Mouse (Mus musculus): Measurements from ENCODE around the gene Syce1. TPM values are rescaled to one million over a fixed set of nuclear protein-coding genes. Genes with fewer than 3 reads are reported as not detected.

Syce1 gene
- polyA plus RNA-seq, 1 experiment from 2014 or later = 0.06 TPM

Other genes starting within 250 kb of the Syce1 start
- not detected in 2 replicates for gene Olfr538, start 220.0 kb downstream of the Syce1 start, polyA plus RNA-seq (2015; fragmentation: Nextera tagmentation; extraction: Ambion mirVana)
- gene Olfr46, start 186.6 kb downstream of the Syce1 start, polyA plus RNA-seq (2015; fragmentation: Nextera tagmentation; extraction: Ambion mirVana) = not detected in 2 replicates
- gene Olfr61, start 158.9 kb downstream of the Syce1 start, polyA plus RNA-seq (2015; fragmentation: Nextera tagmentation; extraction: Ambion mirVana) = not detected in 2 replicates
- gene Olfr53, start 141.4 kb downstream of the Syce1 start, polyA plus RNA-seq (2015; fragmentation: Nextera tagmentation; extraction: Ambion mirVana) = not detected in 2 replicates
- gene Olfr539, start 127.9 kb downstream of the Syce1 start, polyA plus RNA-seq (2015; fragmentation: Nextera tagmentation; extraction: Ambion mirVana) = not detected in 2 replicates
- not detected in 2 replicates for gene Olfr45, start 105.9 kb downstream of the Syce1 start, polyA plus RNA-seq (2015; fragmentation: Nextera tagmentation; extraction: Ambion mirVana)
- gene Olfr541, start 90.6 kb downstream of the Syce1 start, polyA plus RNA-seq (2015; fragmentation: Nextera tagmentation; extraction: Ambion mirVana) = not detected in 2 replicates
- 0.46 and 0.75 TPM in 2 replicates for gene Cyp2e1, start 24.1 kb downstream of the Syce1 start, polyA plus RNA-seq (2015; fragmentation: Nextera tagmentation; extraction: Ambion mirVana)
- 0.18 and 0.20 TPM in 2 replicates for gene Zfp941, start 34.3 kb upstream of the Syce1 start, polyA plus RNA-seq (2015; fragmentation: Nextera tagmentation; extraction: Ambion mirVana)
- gene Urah, start 47.2 kb upstream of the Syce1 start, polyA plus RNA-seq (2015; fragmentation: Nextera tagmentation; extraction: Ambion mirVana) = 24.7 and 26.8 TPM in 2 replicates
- gene Scgb1c1, start 57.7 kb upstream of the Syce1 start, polyA plus RNA-seq (2015; fragmentation: Nextera tagmentation; extraction: Ambion mirVana) = not detected in 2 replicates
- gene Odf3, start 60.0 kb upstream of the Syce1 start, polyA plus RNA-seq (2015; fragmentation: Nextera tagmentation; extraction: Ambion mirVana) = not detected in 2 replicates
- not detected in 2 replicates for gene Gm45785, start 68.5 kb upstream of the Syce1 start, polyA plus RNA-seq (2015; fragmentation: Nextera tagmentation; extraction: Ambion mirVana)
- gene Ric8a, start 69.1 kb upstream of the Syce1 start, polyA plus RNA-seq (2015; fragmentation: Nextera tagmentation; extraction: Ambion mirVana) = 20.9 and 23.3 TPM in 2 replicates
- 18.7 and 20.3 TPM in 2 replicates for gene Bet1l, start 69.7 kb upstream of the Syce1 start, polyA plus RNA-seq (2015; fragmentation: Nextera tagmentation; extraction: Ambion mirVana)
- gene Psmd13, start 94.1 kb upstream of the Syce1 start, polyA plus RNA-seq (2015; fragmentation: Nextera tagmentation; extraction: Ambion mirVana) = 133 TPM in 2 replicates
- 20.0 and 21.5 TPM in 2 replicates for gene Sirt3, start 94.5 kb upstream of the Syce1 start, polyA plus RNA-seq (2015; fragmentation: Nextera tagmentation; extraction: Ambion mirVana)
- 2.5 and 3.6 TPM in 2 replicates for gene Cox8b, start 112.6 kb upstream of the Syce1 start, polyA plus RNA-seq (2015; fragmentation: Nextera tagmentation; extraction: Ambion mirVana)
- gene Nlrp6, start 133.1 kb upstream of the Syce1 start, polyA plus RNA-seq (2015; fragmentation: Nextera tagmentation; extraction: Ambion mirVana) = 4.8 and 7.0 TPM in 2 replicates
- gene Pgghg, start 153.5 kb upstream of the Syce1 start, polyA plus RNA-seq (2015; fragmentation: Nextera tagmentation; extraction: Ambion mirVana) = 6.0 and 6.6 TPM in 2 replicates
- 0.39 and 0.68 TPM in 2 replicates for gene Ifitm5, start 162.4 kb upstream of the Syce1 start, polyA plus RNA-seq (2015; fragmentation: Nextera tagmentation; extraction: Ambion mirVana)
- gene Gm45717, start 168.1 kb upstream of the Syce1 start, polyA plus RNA-seq (2015; fragmentation: Nextera tagmentation; extraction: Ambion mirVana) = not detected in 2 replicates
- gene Ifitm2, start 168.1 kb upstream of the Syce1 start, polyA plus RNA-seq (2015; fragmentation: Nextera tagmentation; extraction: Ambion mirVana) = 384 and 401 TPM in 2 replicates
- gene Ifitm1, start 179.4 kb upstream of the Syce1 start, polyA plus RNA-seq (2015; fragmentation: Nextera tagmentation; extraction: Ambion mirVana) = 21.3 TPM in 2 replicates
- 84.9 and 98.1 TPM in 2 replicates for gene Ifitm3, start 222.9 kb upstream of the Syce1 start, polyA plus RNA-seq (2015; fragmentation: Nextera tagmentation; extraction: Ambion mirVana)
- gene Ifitm6, start 230.1 kb upstream of the Syce1 start, polyA plus RNA-seq (2015; fragmentation: Nextera tagmentation; extraction: Ambion mirVana) = 23.2 and 25.7 TPM in 2 replicates
- not detected in 2 replicates for gene Gm17387, start 241.3 kb upstream of the Syce1 start, polyA plus RNA-seq (2015; fragmentation: Nextera tagmentation; extraction: Ambion mirVana)

All from liver, embryonic 15.5 days (tissue).